Mouse (Mus musculus) B cell, adult 62 days (primary cell): ENCODE results near the gene Gm38392. TPM values are rescaled to one million over a fixed set of nuclear protein-coding genes. Genes with fewer than 3 reads are reported as not detected.

Source experiments
- total RNA-seq: library from RNA; stranded (reverse); gene quantifications from 4 replicates; pipeline ENCODE4 v1.2.4, GENCODE M21; 2023

Gene Gm38392
- 0.63 TPM in 1 of 4 replicates, not detected in the others for total RNA-seq

GRCm38 (mm10) chr3:88287110-88287509 lies at the start of gene Gm38392:
Gene Gm38392 (minus strand): TSS chr3:88287210.

GRCm38 (mm10) chr3:88336058-88337013 lies 49.3 kb upstream of the Gm38392 start, which contains the start of the genes Tmem79 and Smg5:
Gene Tmem79 (minus strand): TSS chr3:88336148.
Gene Smg5 (plus strand): TSS chr3:88336260.

GRCm38 (mm10) chr3:88324951-88325405 lies 38.0 kb upstream of the Gm38392 start, which contains the start of gene Glmp:
Gene Glmp (plus strand): TSS chr3:88325023.

GRCm38 (mm10) chr3:88296561-88297318 lies 9.7 kb upstream of the Gm38392 start, which contains the start of the genes Tsacc and Cct3:
Gene Tsacc (minus strand): TSS chr3:88296999.
Gene Cct3 (plus strand): TSS chr3:88297116.

GRCm38 (mm10) chr3:88254268-88254926 lies 32.6 kb downstream of the Gm38392 start, which contains the start of gene Rhbg:
Gene Rhbg (minus strand): TSS chr3:88254709.

Other genes with a start within 250 kb of the Gm38392 start
- gene Gpatch4, start 244.1 kb downstream of the Gm38392 start, total RNA-seq = 10.8 to 17.6 TPM (median 14.2 TPM) in 4 replicates
- 23.2 to 29.5 TPM (median 26.4 TPM) in 4 replicates for gene Naxe, start 228.7 kb downstream of the Gm38392 start, total RNA-seq
- not detected in 4 replicates for gene Ttc24, start 208.9 kb downstream of the Gm38392 start, total RNA-seq
- 0.15 to 0.55 TPM (median 0.42 TPM) in 4 replicates for gene Iqgap3, start 205.2 kb downstream of the Gm38392 start, total RNA-seq
- gene Mef2d, start 144.8 kb downstream of the Gm38392 start, total RNA-seq = 410 to 458 TPM (median 445 TPM) in 4 replicates
- not detected in 4 replicates for gene Rhbg, start 32.5 kb downstream of the Gm38392 start, total RNA-seq
- gene Tsacc, start 9.8 kb upstream of the Gm38392 start, total RNA-seq = 4.0 to 6.9 TPM (median 4.8 TPM) in 4 replicates
- 145 to 179 TPM (median 165 TPM) in 4 replicates for gene Cct3, start 9.9 kb upstream of the Gm38392 start, total RNA-seq
- gene Glmp, start 37.8 kb upstream of the Gm38392 start, total RNA-seq = 124 to 147 TPM (median 133 TPM) in 4 replicates
- gene Tmem79, start 48.9 kb upstream of the Gm38392 start, total RNA-seq = 0.37 to 2.3 TPM (median 1.8 TPM) in 4 replicates
- 107 to 116 TPM (median 112 TPM) in 4 replicates for gene Smg5, start 49.0 kb upstream of the Gm38392 start, total RNA-seq
- gene Paqr6, start 77.4 kb upstream of the Gm38392 start, total RNA-seq = 0.73 to 1.7 TPM (median 1.3 TPM) in 4 replicates
- 1.2 TPM in 1 of 4 replicates, not detected in the others for gene Bglap3, start 85.5 kb upstream of the Gm38392 start, total RNA-seq
- gene Bglap2, start 91.5 kb upstream of the Gm38392 start, total RNA-seq = not detected in 4 replicates
- not detected in 4 replicates for gene Bglap, start 97.3 kb upstream of the Gm38392 start, total RNA-seq
- 65.0 to 68.1 TPM (median 67.2 TPM) in 4 replicates for gene Pmf1, start 123.1 kb upstream of the Gm38392 start, total RNA-seq
- 19.0 to 22.3 TPM (median 20.2 TPM) in 4 replicates for gene Slc25a44, start 137.9 kb upstream of the Gm38392 start, total RNA-seq
- gene Sema4a, start 174.0 kb upstream of the Gm38392 start, total RNA-seq = 0.63 to 2.0 TPM (median 1.4 TPM) in 4 replicates
- gene Lmna, start 222.7 kb upstream of the Gm38392 start, total RNA-seq = 24.0 to 27.8 TPM (median 25.7 TPM) in 4 replicates
- 1.2 to 1.5 TPM (median 1.4 TPM) in 4 replicates for gene Mex3a, start 245.2 kb upstream of the Gm38392 start, total RNA-seq